Mouse (Mus musculus) midbrain, embryonic 14.5 days (tissue): ENCODE data around the gene Ccdc137. TPM values are rescaled to one million over a fixed set of nuclear protein-coding genes. Genes with fewer than 3 reads are reported as not detected.
"Not testable (repeated sequence)": the region's sequence is repeated elsewhere in the genome, so short reads cannot be mapped to it uniquely, and the experiment has no call there.

Experiments
- ATAC-seq: fragments of 200-750 bp; cut with Nextera tagmentation; 2 replicates; pipeline ENCODE4 v1.8.0; 2017; ENCODE audit warnings: moderate number of reproducible peaks, moderate library complexity; ENCODE audit not compliant: low FRiP score, low TSS enrichment
- DNase-seq: peaks from one replicate; pipeline ENCODE4 v3.0.0-alpha.2; 2015
- H3K27ac ChIP-seq: fragments of 300-500 bp; sonication (generic); replicated peaks from 2 replicates; pipeline ENCODE4 v1.5.1; 2014; ENCODE audit warnings: mild to moderate bottlenecking, low read depth, low read length, moderate library complexity
- H3K27me3 ChIP-seq: fragments of 300-500 bp; sonication (generic); 2 replicates; pipeline ENCODE4 v1.6.1; 2014; ENCODE audit warnings: low read length, control low read depth, mixed read lengths; ENCODE audit not compliant: control insufficient read depth, insufficient read depth
- H3K36me3 ChIP-seq: fragments of 300-500 bp; sonication (generic); 2 replicates; pipeline ENCODE4 v1.6.1; 2014; ENCODE audit warnings: low read length, control low read depth; ENCODE audit not compliant: control insufficient read depth, insufficient read depth
- H3K4me1 ChIP-seq: fragments of 300-500 bp; sonication (generic); 2 replicates; pipeline ENCODE4 v1.6.1; 2014; ENCODE audit warnings: mild to moderate bottlenecking, antibody characterized with exemption, low read length, control low read depth; ENCODE audit not compliant: control insufficient read depth, insufficient read depth
- H3K4me2 ChIP-seq: fragments of 300-500 bp; sonication (generic); 2 replicates; pipeline ENCODE4 v1.6.1; 2014; ENCODE audit warnings: mild to moderate bottlenecking, low read length, moderate library complexity
- H3K4me3 ChIP-seq: fragments of 300-500 bp; sonication (generic); replicated peaks from 2 replicates; pipeline ENCODE4 v1.5.1; 2014; ENCODE audit warnings: low read depth, low read length
- H3K9ac ChIP-seq: fragments of 300-500 bp; sonication (generic); replicated peaks from 2 replicates; pipeline ENCODE4 v1.6.1; 2014; ENCODE audit warnings: mild to moderate bottlenecking, low read length, moderate library complexity
- H3K9me3 ChIP-seq: fragments of 300-500 bp; sonication (generic); 2 replicates; pipeline ENCODE4 v1.6.1; 2016; ENCODE audit warnings: low read length, control low read depth, mixed read lengths; ENCODE audit not compliant: control insufficient read depth
- WGBS: fragments of 180-500 bp; shearing (Covaris S2); extraction: QIAGEN DNeasy Blood & Tissue Kit; methylation state at CpG from one replicate; pipeline ENCODE4 v1.1.7; 2014; 5-methylcytosine and 5-hydroxymethylcytosine counted together
- polyA plus RNA-seq: library from polyadenylated mRNA; unstranded; fragments of >200 nt; fragmentation: Nextera tagmentation; extraction: Ambion mirVana; gene quantifications from 2 replicates; pipeline ENCODE4 v1.2.1, GENCODE M21; 2014

Ccdc137 gene
- polyA plus RNA-seq: 17.8 and 19.9 TPM in 2 replicates

DNA sequence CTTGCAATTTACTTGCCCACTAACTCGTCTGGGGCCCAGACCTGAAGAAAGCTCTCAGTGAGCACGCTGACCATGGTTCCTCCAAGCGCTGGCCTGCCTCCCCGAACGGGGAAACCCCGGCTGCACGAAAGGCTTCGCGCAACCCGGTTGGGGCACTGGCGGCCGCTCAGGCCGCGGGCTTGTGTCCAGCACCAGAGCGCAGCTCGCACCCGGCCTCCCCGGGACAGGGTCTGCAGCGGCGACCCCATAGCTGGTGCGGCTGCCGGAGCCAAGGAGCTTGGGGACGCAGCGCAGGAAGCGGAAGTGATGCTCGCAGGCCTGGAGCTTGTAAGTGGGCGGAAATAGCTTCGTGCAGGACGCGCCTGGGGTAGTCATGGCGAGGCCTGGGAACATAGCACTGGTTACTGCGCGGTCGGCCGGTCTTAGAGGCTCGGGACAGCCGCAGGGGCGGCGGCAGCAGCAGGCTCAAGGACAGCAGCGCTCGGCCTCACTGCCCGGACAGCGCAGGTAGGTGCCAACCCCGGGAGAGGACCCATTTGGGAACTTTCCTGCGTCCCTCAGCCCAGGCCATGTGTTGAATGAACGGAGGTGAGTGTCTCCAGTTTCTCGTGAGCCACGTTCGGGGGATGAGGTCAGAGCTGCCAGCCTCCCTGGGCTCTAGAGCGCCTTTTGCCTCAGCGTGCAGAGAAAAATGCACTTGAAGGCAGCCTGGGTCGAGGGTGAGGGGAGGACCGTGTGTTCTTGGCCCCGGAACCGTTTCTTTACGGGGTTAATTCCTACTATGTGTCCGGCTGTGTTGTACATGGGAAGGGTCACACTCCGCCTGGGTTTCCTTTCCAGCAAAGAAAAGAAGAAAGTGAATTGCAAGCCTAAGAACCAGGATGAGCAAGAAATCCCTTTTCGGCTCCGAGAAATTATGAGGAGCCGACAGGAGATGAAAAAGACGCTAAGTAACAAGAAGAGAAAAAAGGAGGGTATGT, at the start of gene Ccdc137, which contains the start of gene Oxld1:
TSS of gene Ccdc137 (plus strand) at position 344 of the 980 bp plus-strand sequence.
TSS of gene Oxld1 (minus strand) at position 297 of the 980 bp plus-strand sequence.
- Histone ChIP-seq H3K4me2 (peak within 1 kb of the TSS; percentile 96), H3K4me3 (peak within 1 kb of the TSS; percentile 90), H3K4me1 (peaks cover 17% of the 10 kb centered on the region), H3K9ac (peak within 1 kb of the TSS; percentile 94), H3K36me3 (peaks cover 27% of the 10 kb centered on the region), H3K9me3 (no peaks in the 10 kb centered on the region), H3K27ac (peak within 1 kb of the TSS; percentile 82), H3K27me3 (no peaks in the 10 kb centered on the region)
- DNase-seq: peak; percentile 93
- WGBS: 4% methylated on average over 62 of the region's 62 CpGs
- ATAC-seq: peak; percentile 80; the same call in 1 of the 2 replicates

GRCm38 (mm10) chr11:120413621-120414020, 44.3 kb upstream of the Ccdc137 start:
- H3K27ac ChIP-seq, H3K4me3 ChIP-seq, H3K9me3 ChIP-seq, DNase-seq, H3K4me1 ChIP-seq, H3K4me2 ChIP-seq, ATAC-seq, H3K27me3 ChIP-seq, H3K9ac ChIP-seq: not testable (repeated sequence)
- peaks cover 94% of the 10 kb centered on the region for H3K36me3 ChIP-seq
- 97% methylated on average over 7 of the region's 10 CpGs for WGBS

- Histone ChIP-seq H3K9me3 (no peaks in the 10 kb centered on the region), H3K4me1 (no peaks in the 10 kb centered on the region), H3K27me3 (no peaks in the 10 kb centered on the region), H3K27ac (no peak overlapping the region), H3K4me3 (no peak overlapping the region), H3K36me3 (peaks cover 92% of the 10 kb centered on the region), H3K9ac (no peak overlapping the region), H3K4me2 (no peak overlapping the region)
- DNase-seq (no peak), ATAC-seq (no peak)
- 93% methylated on average over 7 of the region's 7 CpGs for WGBS
These were observed 40.1 kb upstream of the Ccdc137 start for GRCm38 (mm10) chr11:120417852-120418251.

- peaks cover 90% of the 10 kb centered on the region for H3K36me3 ChIP-seq
- H3K9me3 ChIP-seq: no peaks in the 10 kb centered on the region
- no peak overlapping the region for H3K27ac ChIP-seq
- DNase-seq (no peak), ATAC-seq (no peak)
- no peak overlapping the region for H3K4me3 ChIP-seq
- no peaks in the 10 kb centered on the region for H3K27me3 ChIP-seq
- 100% methylated on average over 1 of the region's 1 CpGs for WGBS
- H3K9ac ChIP-seq: no peak overlapping the region
- H3K4me1 ChIP-seq: no peaks in the 10 kb centered on the region
- no peak overlapping the region for H3K4me2 ChIP-seq
These were observed 39.3 kb upstream of the Ccdc137 start for GRCm38 (mm10) chr11:120418592-120418991.

DNA sequence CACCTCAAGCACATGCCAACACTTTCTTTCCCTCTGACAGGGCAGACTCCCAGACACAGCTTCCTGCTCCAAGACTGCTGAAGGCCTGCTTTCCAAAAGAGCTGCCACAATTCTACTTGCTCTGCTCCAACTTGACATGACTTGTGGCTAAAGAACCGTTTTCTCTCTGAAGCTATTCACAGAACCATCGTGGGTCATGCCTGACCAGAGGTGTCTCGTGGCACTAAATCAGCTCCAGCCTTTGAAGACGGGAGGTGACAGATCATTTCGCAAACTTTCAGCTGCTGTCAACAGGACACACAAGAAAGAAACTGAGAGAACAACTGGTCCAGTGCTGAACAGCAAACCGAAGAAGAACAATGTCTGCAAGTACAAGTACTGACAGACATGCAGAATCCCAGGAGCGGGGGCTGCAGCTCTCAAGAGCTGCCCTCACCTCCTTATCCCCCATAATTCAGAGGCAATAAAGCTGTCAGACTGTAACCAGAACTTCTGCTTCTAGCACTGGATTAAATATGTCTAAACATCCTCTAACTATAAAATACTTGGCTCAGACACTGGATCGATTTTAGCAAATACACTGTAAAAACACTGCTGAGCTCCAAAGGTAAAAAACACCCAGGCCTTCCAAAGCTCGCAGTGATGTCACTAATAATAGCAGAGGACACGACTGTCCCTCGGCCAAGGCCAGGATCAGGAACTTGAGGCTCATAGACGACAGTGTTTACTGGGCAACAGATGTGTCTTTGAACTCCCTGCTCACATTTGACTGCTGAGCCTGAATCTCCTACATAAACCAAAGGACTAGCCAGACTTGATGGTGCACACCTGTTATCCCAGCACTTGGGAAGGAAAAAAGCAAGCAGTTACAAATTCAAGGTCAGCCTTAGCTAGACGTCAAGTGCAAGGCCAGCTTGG, 35.0 kb upstream of the Ccdc137 start:
- ATAC-seq: no peak
- H3K27ac ChIP-seq: no peak overlapping the region
- no peak overlapping the region for H3K4me2 ChIP-seq
- H3K36me3 ChIP-seq: peaks cover 88% of the 10 kb centered on the region
- no peak overlapping the region for H3K9ac ChIP-seq
- H3K27me3 ChIP-seq: no peaks in the 10 kb centered on the region
- 93% methylated on average over 13 of the region's 13 CpGs for WGBS
- H3K9me3 ChIP-seq: no peaks in the 10 kb centered on the region
- H3K4me3 ChIP-seq: no peak overlapping the region
- H3K4me1 ChIP-seq: no peaks in the 10 kb centered on the region
- DNase-seq: no peak

- no peak for ATAC-seq
- H3K4me3 ChIP-seq: no peak overlapping the region
- no peaks in the 10 kb centered on the region for H3K27me3 ChIP-seq
- H3K4me1 ChIP-seq: no peaks in the 10 kb centered on the region
- H3K4me2 ChIP-seq: no peak overlapping the region
- peaks cover 88% of the 10 kb centered on the region for H3K36me3 ChIP-seq
- no peak overlapping the region for H3K27ac ChIP-seq
- H3K9ac ChIP-seq: no peak overlapping the region
- DNase-seq: peak; percentile 86
- H3K9me3 ChIP-seq: no peaks in the 10 kb centered on the region
- WGBS: 70% methylated on average over 9 of the region's 9 CpGs
These were observed 34.2 kb upstream of the Ccdc137 start for GRCm38 (mm10) chr11:120423569-120424295.

DNA sequence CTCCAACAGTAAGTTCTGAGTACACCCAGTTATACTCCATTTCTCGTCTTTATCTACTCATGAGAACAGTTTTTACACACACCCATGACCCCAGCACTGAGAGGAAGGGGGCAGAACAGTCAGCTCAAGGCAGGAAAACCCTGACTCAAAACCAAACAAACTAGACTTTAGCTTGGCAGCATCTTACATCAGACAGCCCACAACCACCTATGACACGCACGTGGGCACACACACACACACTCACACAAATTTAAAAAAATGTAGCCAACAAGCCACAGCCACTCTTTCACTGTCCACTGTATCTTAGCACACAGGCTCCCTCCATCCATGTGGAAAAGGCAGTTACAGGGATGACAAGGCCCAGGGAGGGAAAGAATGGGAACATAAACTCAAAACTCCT, 31.2 kb upstream of the Ccdc137 start:
- Histone ChIP-seq H3K9ac (no peak overlapping the region), H3K9me3 (no peaks in the 10 kb centered on the region), H3K4me2 (no peak overlapping the region), H3K27me3 (no peaks in the 10 kb centered on the region), H3K4me1 (no peaks in the 10 kb centered on the region), H3K36me3 (peaks cover 83% of the 10 kb centered on the region), H3K4me3 (no peak overlapping the region), H3K27ac (no peak overlapping the region)
- no peak for DNase-seq
- no peak for ATAC-seq
- WGBS: 98% methylated on average over 3 of the region's 3 CpGs
